Mouse (Mus musculus) midbrain, postnatal 0 days (tissue): ENCODE measurements around the gene Gng7. TPM values are rescaled to one million over a fixed set of nuclear protein-coding genes. Genes with fewer than 3 reads are reported as not detected.

Experiments used
- ATAC-seq: fragments of 200-750 bp; cut with Nextera tagmentation; 2 replicates; pipeline ENCODE4 v1.8.0; 2017; ENCODE audit warnings: moderate number of reproducible peaks, mild to moderate bottlenecking, moderate TSS enrichment, moderate library complexity; ENCODE audit not compliant: low FRiP score
- DNase-seq: peaks from one replicate; pipeline ENCODE4 v3.0.0-alpha.2; 2015; ENCODE audit warnings: low spot score
- H3K27ac ChIP-seq: fragments of 300-500 bp; sonication (generic); 2 replicates; pipeline ENCODE4 v1.5.1; 2014; ENCODE audit warnings: low read depth, mild to moderate bottlenecking, low read length, mixed read lengths
- H3K27me3 ChIP-seq: fragments of 300-500 bp; sonication (generic); 2 replicates; pipeline ENCODE4 v1.6.1; 2014; ENCODE audit warnings: low read length, control low read depth, mixed read lengths; ENCODE audit not compliant: insufficient read depth
- H3K36me3 ChIP-seq: fragments of 300-500 bp; sonication (generic); 2 replicates; pipeline ENCODE4 v1.6.1; 2014; ENCODE audit warnings: low read length, control low read depth, mixed read lengths; ENCODE audit not compliant: insufficient read depth
- H3K4me1 ChIP-seq: fragments of 300-500 bp; sonication (generic); 2 replicates; pipeline ENCODE4 v1.6.1; 2014; ENCODE audit warnings: mild to moderate bottlenecking, control low read depth, antibody characterized with exemption, low read length, mixed read lengths; ENCODE audit not compliant: insufficient read depth
- H3K4me2 ChIP-seq: fragments of 300-500 bp; sonication (generic); 2 replicates; pipeline ENCODE4 v1.6.1; 2014; ENCODE audit warnings: low read depth, mild to moderate bottlenecking, low read length, mixed read lengths; ENCODE audit not compliant: poor library complexity, severe bottlenecking
- H3K4me3 ChIP-seq: fragments of 300-500 bp; sonication (generic); 2 replicates; pipeline ENCODE4 v1.5.1; 2014; ENCODE audit warnings: low read depth, mild to moderate bottlenecking, low read length, moderate library complexity
- H3K9ac ChIP-seq: fragments of 300-500 bp; sonication (generic); replicated peaks from 2 replicates; pipeline ENCODE4 v1.6.1; 2014; ENCODE audit warnings: mild to moderate bottlenecking, low read length, moderate library complexity, mixed read lengths; ENCODE audit not compliant: poor library complexity, severe bottlenecking
- H3K9me3 ChIP-seq: fragments of 300-500 bp; sonication (generic); 2 replicates; pipeline ENCODE4 v1.6.1; 2016; ENCODE audit warnings: low read length, control low read depth
- CTCF ChIP-seq: IDR thresholded peaks from 2 replicates; pipeline ENCODE4 v1.5.1; 2016; ENCODE audit warnings: antibody characterized with exemption, mild to moderate bottlenecking
- WGBS: fragments of 180-500 bp; shearing (Covaris S2); extraction: QIAGEN DNeasy Blood & Tissue Kit; methylation state at CpG from one replicate; pipeline ENCODE4 v1.1.7; 2014; 5-methylcytosine and 5-hydroxymethylcytosine counted together
- polyA plus RNA-seq: library from polyadenylated mRNA; unstranded; fragments of >200 nt; fragmentation: Nextera tagmentation; extraction: Ambion mirVana; gene quantifications from 2 replicates; pipeline ENCODE4 v1.2.1, GENCODE M21; 2015
- total RNA-seq: library from RNA; depleted of rRNA; stranded (reverse); fragments of >200 nt; gene quantifications from 2 replicates; pipeline ENCODE4 v1.2.3, GENCODE M21; 2014

Gng7 gene
- total and polyA plus RNA-seq, 2 experiments from 2014 or later: 29.5 to 40.7 TPM

- no peak overlapping the region for H3K4me3 ChIP-seq
- H3K9me3 ChIP-seq: no peaks in the 10 kb centered on the region
- no peak overlapping the region for H3K4me2 ChIP-seq
- ATAC-seq (no peak), DNase-seq (no peak)
- H3K27me3 ChIP-seq: no peaks in the 10 kb centered on the region
- 91% methylated on average over 7 of the region's 8 CpGs for WGBS
- H3K27ac ChIP-seq: no peak overlapping the region
- TF ChIP-seq CTCF: no peak
- no peaks in the 10 kb centered on the region; the same call in 1 of the 2 replicates for H3K4me1 ChIP-seq
- H3K9ac ChIP-seq: no peak overlapping the region; the same call in 1 of the 2 replicates
- peaks cover 33% of the 10 kb centered on the region for H3K36me3 ChIP-seq
These were observed 101.3 kb downstream of the Gng7 start for GRCm38 (mm10) chr10:80913364-80914011.

- Histone ChIP-seq H3K4me2 (no peak overlapping the region), H3K27me3 (no peaks in the 10 kb centered on the region), H3K9ac (no peak overlapping the region), H3K36me3 (peaks cover 47% of the 10 kb centered on the region), H3K4me1 (no peaks in the 10 kb centered on the region), H3K27ac (no peak overlapping the region), H3K4me3 (no peak overlapping the region), H3K9me3 (no peaks in the 10 kb centered on the region)
- TF ChIP-seq CTCF: no peak
- ATAC-seq (no peak), DNase-seq (no peak)
These were observed 102.9 kb downstream of the Gng7 start for GRCm38 (mm10) chr10:80911891-80912290.

GRCm38 (mm10) chr10:80911354-80911753, 103.4 kb downstream of the Gng7 start:
- Histone ChIP-seq H3K9ac (no peak overlapping the region), H3K4me3 (no peak overlapping the region), H3K9me3 (no peaks in the 10 kb centered on the region), H3K27ac (no peak overlapping the region), H3K36me3 (peaks cover 49% of the 10 kb centered on the region), H3K4me1 (no peaks in the 10 kb centered on the region), H3K4me2 (no peak overlapping the region), H3K27me3 (no peaks in the 10 kb centered on the region)
- ATAC-seq (no peak), DNase-seq (no peak)
- no peak for TF ChIP-seq CTCF
- WGBS: 96% methylated on average over 4 of the region's 4 CpGs

GRCm38 (mm10) chr10:80909375-80910162, 105.2 kb downstream of the Gng7 start:
- no peak for TF ChIP-seq CTCF
- no peaks in the 10 kb centered on the region for H3K9me3 ChIP-seq
- H3K36me3 ChIP-seq: peaks cover 63% of the 10 kb centered on the region
- H3K27me3 ChIP-seq: no peaks in the 10 kb centered on the region
- H3K9ac ChIP-seq: no peak overlapping the region
- 94% methylated on average over 22 of the region's 22 CpGs for WGBS
- H3K4me3 ChIP-seq: no peak overlapping the region
- no peak overlapping the region for H3K27ac ChIP-seq
- ATAC-seq: no peak
- no peak for DNase-seq
- no peak overlapping the region for H3K4me2 ChIP-seq
- H3K4me1 ChIP-seq: no peaks in the 10 kb centered on the region

- WGBS: 97% methylated on average over 11 of the region's 11 CpGs
- TF ChIP-seq CTCF: no peak
- no peak for ATAC-seq
These were observed 110.0 kb downstream of the Gng7 start for GRCm38 (mm10) chr10:80904709-80905108.

More at GRCm38 (mm10) chr10:80904709-80905108, 110.0 kb downstream of the Gng7 start:
- H3K36me3 ChIP-seq: peaks cover 68% of the 10 kb centered on the region
- DNase-seq: no peak
- H3K27me3 ChIP-seq: no peaks in the 10 kb centered on the region
- no peaks in the 10 kb centered on the region for H3K9me3 ChIP-seq
- no peak overlapping the region for H3K4me3 ChIP-seq
- no peak overlapping the region for H3K9ac ChIP-seq
- no peaks in the 10 kb centered on the region; the same call in 1 of the 2 replicates for H3K4me1 ChIP-seq
- no peak overlapping the region for H3K4me2 ChIP-seq
- no peak overlapping the region for H3K27ac ChIP-seq
